Mouse (Mus musculus) neutrophil, adult 5-6 weeks (primary cell): ENCODE measurements around the gene Sipa1l3. TPM values are rescaled to one million over a fixed set of nuclear protein-coding genes. Genes with fewer than 3 reads are reported as not detected.

Source experiments
- ATAC-seq: fragments of 151-379, 151-347 bp; 2 replicates; pipeline ENCODE4 v1.8.0; 2017; ENCODE audit warnings: mild to moderate bottlenecking, moderate TSS enrichment; ENCODE audit not compliant: insufficient number of reproducible peaks, poor library complexity, low FRiP score, severe bottlenecking; ENCODE audit errors: extremely low read depth
- total RNA-seq: library from RNA; stranded (forward); fragments of 200-1000 nt; gene quantifications from 2 replicates; pipeline ENCODE4 v1.2.3, GENCODE M21; 2017

The Sipa1l3 gene
- total RNA-seq, 1 experiment from 2014 or later: 10.8 TPM

DNA sequence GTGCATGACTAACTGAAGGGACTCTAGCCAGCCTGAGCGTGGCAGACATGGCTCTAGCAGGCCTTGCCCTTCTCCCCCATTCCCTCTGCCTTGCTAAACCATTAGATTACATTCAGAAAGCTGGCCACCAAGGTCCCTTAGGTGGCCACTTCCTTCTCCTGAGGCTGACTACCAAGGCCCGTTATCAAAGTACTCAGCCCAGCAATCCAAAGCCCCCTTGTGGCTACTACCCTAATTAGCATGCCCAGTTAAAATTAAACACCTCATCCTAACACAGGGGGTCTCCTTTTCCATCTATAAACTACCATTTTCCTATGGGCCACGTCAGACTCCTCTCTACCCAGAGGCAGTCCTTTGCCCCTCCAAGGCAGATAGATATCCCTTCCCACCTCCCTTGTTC is 31.7 kb downstream of the Sipa1l3 start:
- no peak for ATAC-seq

DNA sequence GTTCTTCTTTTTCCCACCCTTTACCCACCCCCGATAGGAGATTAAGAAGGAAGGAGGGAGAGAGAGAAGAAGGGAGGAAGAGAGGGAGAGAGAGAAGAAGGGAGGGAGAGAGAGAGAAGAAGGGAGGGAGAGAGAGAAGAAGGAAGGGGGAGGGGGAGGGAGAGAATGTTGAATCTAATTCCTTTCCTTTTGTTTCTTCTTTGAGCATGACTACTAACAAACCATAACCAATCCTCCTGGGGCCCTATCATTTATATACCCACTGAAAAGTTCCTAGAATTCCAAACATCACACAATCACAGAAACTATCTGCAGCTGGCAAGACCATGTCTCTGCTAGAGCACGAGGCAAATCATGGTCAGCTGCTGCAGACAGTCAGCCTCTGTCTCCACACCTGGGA is 32.7 kb downstream of the Sipa1l3 start:
- ATAC-seq: no peak

DNA sequence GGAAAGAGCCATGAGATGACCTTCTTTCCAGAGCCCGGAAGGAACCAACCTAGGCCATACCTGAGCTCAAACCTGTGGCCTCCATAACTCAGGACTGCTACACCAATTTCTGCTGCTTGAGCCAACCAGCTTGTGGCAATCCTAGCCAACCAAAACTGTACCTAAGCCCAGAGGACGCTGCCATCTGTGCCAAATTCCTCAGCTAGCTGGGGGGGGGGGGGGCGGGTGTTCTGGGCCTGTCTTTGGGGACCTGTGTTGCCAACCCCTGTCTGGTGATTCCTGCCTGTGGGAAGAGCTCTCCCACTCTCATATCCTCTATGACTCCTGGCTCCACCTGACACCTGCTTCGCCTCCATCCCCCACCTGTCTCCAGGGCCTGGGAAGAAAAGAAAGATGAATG is 34.9 kb downstream of the Sipa1l3 start:
- no peak for ATAC-seq

DNA sequence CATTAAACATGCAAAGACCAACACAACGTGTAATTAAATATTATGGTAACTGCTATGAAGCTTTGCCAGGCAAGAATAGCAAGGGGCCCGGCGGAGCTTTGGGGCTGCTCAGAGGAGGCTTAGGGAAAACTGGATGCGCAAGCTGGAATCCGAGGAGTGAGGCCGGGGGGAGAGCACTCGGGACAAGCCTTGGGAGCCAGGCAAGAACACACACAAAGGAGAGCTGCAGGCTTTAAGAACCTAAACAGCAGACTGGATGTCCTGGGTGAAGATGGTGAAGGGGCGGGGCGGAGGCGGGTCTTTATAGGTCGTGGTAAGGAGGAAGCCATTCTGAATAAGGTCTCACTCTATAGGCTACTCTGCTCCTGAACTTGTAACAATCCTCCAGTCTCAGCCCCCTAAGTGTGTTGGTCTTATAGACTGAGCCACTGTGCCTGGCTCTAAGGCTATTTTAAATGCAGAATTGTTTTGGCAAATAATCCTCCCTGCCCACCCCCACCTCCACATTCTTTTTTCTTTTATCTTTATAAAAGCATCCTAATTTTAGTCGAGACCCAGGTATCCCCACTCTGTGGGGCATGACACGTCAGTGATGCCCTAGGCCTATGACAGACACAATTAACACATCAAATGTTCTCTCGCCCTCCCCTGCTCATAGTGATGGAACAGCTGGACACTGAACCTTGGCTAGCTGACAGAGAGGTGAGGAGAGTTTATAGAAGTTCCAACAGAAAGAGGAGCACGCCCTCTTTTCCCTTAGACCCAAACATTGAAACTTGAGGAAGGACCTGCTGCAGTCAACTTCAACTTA is 36.9 kb downstream of the Sipa1l3 start:
- no peak for ATAC-seq

DNA sequence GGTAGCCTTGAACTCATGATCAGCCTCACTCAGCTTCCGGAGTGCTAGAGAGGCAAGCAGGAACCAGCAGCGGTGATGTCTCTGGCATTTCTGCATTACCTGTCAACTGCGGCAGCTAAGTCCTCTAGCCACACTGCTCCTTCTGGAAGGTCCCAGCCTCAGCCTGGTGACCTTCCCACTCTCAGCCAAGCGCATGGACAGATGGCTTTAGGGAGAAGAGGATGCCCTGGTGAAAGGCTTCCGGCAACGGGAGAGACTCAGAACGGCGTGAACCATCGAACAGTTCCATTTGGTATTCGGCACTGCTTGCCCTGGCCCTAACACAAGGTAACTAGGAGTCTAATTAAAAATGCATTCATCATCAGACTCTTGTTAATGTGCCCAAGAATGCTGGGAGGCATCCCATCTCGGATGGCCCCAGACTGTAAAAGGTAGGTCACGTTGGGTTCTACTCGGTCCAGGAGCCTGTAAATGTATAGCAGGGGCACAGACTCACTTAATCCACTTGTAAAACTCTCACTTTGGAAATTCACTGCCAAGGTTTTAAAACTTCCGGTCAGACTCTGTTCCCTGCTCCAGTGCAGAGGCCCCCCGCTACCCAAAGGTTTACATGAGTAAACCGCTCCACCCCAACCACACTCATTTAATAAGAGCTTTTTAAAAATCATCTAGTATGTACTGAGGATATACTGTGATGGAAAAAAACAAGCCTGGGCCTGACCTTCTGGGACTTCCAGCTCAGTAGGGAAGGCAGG is 37.7 kb downstream of the Sipa1l3 start:
- no peak for ATAC-seq

DNA sequence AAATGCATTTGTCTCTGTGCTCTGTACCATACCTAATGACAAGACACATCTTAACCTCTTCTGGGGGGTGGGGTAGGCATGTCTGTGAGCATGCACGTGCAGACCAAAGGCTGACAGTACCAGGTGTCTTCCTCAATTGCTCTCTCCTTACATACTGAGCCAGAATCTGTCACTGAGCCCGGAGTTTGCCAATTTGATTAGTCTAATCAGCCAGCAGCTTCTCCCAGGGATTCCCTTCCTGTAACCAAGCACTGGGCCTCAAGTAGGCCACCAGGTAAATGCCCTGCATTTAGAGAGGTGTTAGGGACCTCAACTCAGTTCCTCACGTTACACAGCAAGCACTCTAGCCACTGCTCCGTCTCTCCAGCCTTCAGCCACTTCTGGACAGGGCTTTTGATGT is 38.3 kb downstream of the Sipa1l3 start:
- no peak for ATAC-seq

DNA sequence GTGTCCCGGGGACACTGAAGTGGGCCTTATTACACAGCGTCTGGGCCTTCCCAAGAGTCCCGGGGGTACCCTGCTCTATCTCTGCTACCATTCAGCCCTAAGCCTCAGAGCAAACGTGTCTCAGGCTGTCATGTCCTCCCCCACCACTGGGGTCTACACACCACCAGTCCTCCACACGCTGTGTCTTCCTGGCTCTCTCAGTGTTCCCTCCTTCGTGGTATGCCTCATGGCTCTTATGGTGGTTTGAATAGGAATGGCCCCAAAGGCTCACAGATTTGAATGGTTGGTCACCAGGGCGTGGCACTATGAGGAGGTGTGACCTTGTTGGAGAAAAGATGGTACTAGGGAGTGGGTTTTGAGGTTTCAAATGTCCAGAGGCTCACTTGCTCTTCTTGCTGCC is 43.4 kb downstream of the Sipa1l3 start:
- ATAC-seq: no peak

DNA sequence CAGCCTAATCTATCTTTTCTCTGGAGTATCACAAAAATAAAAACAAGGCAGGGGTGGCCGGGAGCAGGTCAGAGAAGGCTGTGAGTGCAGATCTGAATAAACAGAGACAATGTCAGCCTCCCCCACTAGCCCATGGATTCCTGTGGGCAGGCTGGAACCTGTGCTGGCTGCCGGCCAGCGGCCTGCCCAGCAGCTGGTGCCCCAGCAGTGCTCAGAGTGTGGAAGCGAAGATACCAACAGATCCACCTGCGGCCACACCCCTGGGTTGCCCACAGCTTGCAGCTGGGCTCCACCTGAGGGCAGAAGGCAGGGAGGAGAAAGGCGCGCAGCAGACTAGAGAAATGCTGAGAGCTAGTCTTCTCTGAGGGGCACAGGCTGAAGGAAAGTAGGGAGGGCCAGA is 47.1 kb downstream of the Sipa1l3 start:
- ATAC-seq: no peak

DNA sequence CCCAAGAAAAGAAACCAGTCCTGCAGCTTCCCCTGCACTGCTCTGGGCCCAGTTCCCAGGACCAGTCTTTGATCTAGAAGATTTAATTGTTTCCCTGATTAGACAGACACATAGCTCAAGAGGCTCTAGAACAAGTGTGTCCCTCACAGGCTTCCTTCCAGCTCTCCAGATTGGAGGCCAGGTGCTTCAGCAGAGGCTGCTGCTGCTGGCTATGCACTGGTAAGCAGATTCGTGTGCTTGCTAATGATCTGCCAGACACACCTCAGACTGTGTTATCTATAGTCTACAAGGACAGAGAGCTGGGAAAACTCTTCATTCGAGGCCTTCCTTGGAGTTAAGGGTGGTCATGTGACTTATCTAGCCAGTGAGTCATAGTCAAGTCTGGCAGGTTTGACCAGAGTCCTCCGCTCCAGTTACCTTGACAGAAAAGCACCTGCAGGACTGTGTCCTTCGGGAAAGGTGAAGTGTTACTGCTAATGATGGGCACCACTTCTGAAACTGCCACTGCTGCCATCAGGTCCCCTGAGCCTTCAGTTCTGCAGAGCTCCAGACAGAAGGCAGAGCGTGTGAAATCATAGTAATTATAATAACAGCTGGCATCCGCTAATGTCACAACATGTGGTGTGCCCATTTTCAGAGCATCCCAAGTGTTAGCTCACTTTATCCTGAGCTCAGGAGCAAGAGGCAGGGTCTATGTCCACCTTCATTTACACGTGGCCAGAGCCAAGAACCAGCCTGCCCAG is 48.7 kb downstream of the Sipa1l3 start:
- ATAC-seq: no peak

DNA sequence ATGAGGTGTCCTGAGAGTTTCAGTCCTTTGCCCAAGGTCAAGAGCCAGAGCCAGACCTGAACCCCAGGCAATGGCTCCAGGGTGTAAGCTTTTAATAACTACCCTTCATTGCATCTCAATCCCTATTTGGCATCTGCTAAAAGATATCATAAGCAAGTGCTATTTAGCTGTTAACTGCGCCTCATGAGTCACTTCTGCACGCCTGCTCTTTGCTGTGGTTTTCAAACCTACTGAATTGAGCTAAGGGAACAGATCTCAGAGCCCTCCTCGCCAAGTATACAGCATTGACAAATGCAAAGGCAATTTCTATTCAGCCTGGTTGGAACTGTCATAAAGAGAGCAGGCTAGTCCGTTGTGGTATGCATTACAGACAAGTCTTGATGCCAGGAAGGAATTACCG is 49.8 kb downstream of the Sipa1l3 start:
- no peak for ATAC-seq

DNA sequence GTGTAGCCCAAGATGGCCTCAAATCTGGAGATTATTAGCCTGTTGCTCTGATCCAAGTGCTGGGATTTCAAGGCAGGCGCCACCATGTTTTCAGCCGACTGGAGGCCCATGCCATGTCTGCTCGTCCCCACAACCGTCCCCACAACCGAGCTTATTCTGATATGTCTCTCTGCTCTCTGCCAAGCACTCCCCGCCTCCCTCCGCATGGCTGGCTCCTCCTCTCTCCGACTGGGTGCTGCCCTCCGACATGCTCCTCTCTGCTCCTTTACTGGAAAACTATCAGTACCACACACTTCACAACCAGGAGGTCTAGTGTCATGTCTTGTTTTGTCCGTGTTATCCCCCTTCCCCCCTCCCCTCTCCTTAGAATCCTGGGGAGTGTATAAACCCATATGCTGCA is 51.9 kb downstream of the Sipa1l3 start:
- no peak for ATAC-seq

DNA sequence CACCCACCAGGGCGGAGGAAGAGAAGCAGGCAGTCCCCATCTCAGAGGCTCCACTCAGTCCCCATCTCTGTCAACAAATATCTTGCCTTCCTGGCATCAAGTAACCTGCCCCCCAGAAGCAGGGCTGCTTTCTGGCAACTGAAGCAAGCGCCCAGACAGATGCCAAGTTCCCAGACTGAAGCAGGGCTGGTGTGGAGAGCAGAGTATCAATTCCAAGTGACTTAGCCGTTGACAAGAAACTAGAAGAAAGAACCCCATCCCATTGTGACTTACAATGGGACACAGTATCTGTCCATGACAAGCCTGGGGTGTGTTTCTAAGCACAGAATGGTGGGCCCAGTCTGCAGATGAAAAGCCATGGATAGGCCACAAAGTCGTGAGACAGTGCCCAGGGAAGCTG is 52.7 kb downstream of the Sipa1l3 start:
- no peak for ATAC-seq

DNA sequence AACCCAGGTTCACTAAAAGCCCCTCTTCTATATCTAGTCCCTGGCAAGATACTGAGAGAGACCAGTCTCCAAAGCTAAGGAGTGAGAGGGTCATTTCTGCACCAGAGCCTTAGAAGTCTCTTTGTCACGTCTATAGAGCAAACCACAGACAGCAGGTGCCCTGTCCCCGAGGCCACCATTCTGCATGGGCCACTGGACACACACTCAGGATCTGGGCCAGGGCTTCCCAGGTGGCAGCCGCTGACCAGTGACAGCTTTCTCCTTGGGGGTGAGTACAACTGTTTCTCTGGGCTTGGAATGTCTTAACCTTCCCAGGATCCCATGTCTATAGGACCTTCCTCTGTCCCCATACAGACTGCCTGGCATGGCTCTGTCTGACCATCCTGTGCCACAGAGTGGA is 55.6 kb downstream of the Sipa1l3 start:
- ATAC-seq: no peak

DNA sequence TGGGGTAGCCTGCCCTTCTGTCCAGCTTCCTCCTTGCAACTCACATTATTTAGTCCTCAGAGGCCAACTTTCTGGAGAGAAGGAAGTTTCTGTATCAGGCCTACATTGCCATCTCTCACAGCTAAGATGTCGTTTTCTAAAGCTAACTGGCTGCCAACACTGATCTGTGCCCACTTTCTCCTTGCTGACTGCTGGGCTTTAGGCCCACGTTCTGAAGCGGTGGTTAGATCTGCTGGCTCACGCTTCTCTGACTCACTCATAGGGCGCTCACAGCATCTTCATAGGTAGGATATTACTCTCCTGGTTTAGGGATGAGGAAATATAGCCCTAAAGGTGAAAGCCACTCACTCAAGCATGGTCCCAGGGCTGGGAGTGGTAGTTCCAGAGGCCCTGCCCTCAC is 56.3 kb downstream of the Sipa1l3 start:
- ATAC-seq: no peak

DNA sequence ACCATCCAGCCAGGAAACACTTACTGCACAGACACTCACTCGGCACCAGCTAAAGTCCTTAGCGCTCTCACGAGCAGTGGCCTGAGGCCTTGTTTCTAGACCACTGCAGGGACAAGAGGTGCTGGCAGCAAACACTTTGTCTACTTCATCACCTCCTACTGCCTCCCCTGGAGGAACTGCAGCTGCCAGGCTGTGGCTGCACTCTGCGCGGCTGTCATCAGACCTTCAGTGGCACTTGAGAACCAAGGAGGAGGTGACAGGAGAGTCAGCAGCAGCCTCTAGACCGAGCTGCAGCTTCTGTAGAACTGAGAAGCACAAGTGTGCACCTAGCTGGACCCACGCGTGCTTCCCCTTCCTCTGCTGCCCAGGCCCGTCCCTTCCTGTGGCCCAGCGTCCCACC is 56.9 kb downstream of the Sipa1l3 start:
- no peak for ATAC-seq

DNA sequence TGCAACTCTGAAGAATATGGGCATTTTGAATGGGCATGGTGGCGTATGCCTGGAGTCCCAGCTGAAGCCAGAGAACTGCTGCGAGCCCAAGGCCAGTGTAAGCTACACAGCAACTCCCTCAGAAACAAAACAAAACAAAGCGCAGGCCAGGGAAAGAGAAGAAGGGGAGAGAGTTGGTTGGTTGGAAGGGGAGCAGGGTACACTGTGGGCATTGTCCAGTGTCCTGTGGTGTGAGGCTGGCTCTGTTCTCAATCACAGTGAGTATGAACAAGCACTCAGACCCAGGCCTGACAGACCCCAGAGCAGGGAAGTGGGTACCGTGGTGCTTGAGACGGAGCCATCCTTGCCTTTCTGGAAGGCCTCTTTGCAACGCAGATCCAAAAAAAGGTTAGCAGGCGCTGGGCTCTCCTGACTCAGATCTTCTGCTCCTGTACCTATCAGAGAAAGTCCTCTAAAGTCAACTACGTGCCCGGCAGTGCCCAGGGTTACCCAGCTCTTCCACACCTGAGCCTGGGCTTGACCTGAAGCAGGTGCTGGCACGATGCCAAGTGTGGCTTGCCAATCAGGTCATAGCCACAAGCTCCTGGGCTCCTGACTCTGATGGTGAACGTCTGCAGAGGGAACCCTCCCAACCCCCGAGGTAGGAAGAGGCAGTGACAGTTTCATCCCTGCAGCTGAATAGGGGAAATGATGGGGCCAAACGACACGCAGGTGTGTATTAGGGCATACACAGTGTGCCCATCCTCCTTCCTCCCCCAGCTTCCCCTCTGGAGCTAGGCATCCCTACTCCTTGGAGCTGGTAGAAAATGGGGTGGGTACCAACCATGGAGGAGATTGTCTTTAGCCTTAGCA is 59.3 kb downstream of the Sipa1l3 start:
- ATAC-seq: no peak

DNA sequence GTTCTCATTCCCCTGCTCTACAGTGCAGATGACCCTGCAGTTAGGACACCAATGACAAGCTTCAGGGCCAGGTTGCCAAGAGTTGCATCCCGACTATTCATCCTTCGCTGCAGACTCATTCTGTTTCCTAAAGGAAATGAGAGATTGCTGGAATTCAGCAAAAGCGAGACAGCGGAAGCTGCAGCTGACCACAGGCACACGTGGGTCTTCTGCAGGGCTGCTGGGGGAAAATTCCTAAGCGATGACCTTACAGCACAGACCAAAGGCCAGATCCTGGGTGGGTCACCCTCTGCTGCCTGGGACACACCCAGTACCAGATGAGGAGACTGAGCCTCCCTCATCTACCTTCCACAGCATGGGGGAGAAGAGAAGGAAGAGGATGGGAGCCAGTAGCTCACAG is 60.7 kb downstream of the Sipa1l3 start:
- ATAC-seq: no peak

DNA sequence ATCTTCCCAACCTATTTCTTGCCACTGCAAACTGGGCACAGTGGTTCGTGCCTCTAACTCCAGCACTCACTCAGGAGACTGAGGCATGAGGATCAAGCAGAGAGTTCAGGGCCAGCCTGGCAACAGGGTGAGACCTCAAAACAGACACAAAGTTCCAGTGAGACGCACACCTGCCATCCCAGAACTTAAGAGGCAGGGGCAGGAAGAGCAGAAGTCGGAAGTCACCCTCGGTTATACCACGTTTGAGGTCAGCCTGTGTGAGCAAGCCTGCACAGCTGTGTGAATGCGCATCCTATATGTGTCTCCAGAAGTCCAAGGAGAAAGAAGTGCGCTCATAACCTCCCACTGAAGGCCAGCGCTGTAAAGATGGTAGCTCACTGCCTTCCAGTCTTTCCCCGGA is 61.7 kb downstream of the Sipa1l3 start:
- ATAC-seq: no peak

DNA sequence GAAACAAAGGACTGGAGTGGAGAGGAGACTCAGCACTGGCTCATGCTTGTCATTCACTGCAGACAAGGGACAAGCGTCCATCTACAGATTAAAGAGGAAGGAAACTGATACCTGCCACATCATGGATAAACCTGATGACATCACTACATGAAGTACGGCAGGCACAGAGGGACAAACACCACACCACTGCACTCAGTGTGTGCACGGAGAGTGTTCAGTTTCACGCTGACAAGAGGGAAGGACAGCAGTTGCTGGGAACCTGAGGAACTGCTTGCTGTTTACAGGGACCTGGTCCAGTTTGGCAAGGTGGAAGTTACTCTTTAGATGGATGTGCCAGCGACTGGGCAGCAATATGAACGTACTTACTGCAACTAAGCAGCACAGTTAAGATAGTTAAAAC is 62.9 kb downstream of the Sipa1l3 start:
- no peak for ATAC-seq
